Mouse (Mus musculus) CD4-positive helper T cell, adult 2 months (primary cell): Measurements from ENCODE around the gene Ciao1.
A peak's percentile ranks its signal among the peaks of the same experiment; 100 is the strongest.
"Not testable (repeated sequence)": the region's sequence is repeated elsewhere in the genome, so short reads cannot be mapped to it uniquely, and the experiment has no call there.

Experiments
- DNase-seq: peaks from one replicate; pipeline ENCODE4 v3.0.0-alpha.2; 2012; ENCODE audit warnings: low read depth, missing footprints, low spot score

Gene Ciao1

DNA sequence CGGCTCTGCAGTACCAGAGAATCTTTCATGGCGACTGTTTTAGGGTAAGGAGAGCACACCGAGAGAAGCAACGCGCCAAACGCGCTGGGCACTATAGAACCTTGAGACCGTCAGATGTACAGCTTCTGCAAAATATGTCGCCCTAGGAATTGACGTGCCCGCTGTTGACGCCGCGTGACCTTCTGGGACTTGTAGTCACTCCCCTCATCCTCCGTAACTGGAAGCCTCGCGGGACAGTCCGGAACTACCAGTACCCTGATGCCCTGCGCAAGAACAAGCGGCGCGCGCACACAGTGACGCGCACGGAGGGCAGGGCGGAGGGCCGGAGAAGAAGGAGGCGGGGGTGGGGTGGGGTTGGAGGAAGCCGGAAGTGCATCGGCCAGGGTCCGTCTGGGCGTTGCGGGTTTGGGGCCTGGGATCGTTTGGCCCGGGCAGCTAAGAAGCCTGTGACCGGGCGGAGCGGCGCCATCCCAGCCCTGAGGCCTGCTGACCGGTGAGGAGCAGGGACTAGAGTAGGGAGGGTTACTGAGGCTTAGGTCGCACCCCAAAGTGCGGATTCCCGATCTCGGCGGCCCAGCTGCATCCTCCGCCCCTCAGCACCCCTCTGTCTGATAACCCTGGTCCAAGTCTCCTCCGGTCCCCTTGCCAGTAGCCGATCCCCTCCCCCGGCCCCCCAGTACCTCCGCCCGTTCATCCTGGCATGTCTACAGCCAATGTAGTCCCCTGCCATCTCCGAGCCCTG lies at the start of gene Ciao1, which contains the start of gene Tmem127:
Gene Ciao1 (minus strand): TSS at position 225 of the 742 bp plus-strand sequence.
Gene Tmem127 (plus strand): TSS at position 317 of the 742 bp plus-strand sequence.
- peak; percentile 99 for DNase-seq

- DNase-seq = no peak
Measured at GRCm38 (mm10) chr2:127297001-127297805, 49.6 kb upstream of the Ciao1 start.

GRCm38 (mm10) chr2:127292250-127292649 lies 44.6 kb upstream of the Ciao1 start:
- no peak for DNase-seq

DNA sequence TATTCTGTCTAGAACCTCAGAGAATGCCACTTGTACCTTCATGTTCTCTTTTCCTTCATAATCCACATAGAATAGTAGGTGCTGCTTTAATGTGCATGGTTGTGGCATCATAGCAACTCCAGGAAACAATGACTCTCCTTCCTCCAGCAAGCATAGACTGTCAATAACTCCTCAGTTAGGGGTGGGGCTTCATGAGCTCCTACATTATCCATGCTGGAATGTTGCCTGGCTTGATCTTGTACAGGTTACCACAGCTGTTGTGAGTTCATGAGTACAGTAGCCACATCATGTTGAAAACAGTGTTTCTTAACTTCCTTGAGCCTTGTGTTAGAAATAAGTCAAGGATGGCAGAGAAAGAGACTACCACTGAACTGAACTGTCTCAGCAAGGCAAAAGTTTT lies 30.5 kb upstream of the Ciao1 start:
- DNase-seq = no peak

DNA sequence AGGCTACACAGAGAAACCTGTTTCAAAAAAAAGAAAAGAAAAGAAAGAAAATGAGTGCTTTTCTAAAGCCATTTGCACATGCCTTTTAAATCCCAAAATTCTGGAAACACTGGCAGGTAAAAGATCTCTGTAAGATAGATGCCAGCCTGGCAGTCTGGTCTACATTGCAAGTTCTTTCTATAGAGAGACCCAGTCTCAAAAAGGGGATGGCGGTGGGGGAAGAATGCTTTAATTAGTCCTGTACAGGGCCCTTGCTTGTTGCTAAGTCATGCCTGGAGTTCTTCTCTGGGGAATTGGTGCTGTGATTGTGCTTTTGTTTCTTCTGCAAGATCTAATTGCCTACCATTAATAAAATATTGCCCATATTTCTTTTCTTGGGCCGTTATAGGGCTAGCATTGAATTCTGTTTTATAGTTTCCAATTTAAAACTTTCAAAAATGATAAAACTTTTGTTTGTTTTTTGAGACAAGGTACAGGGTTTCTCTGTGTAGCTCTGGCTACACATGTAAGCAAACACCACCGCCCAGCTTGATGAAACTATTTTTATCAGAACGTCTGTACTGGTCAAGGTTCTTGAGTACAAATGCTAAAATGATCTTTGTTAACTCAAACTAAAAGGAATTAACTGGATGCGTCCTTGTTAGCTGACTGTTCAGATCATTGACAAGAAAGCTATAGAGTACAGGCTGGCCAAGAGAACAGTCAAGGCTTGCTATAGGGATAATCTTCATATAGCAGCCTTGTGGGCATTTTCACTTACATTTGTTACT lies 28.1 kb upstream of the Ciao1 start:
- DNase-seq = no peak

DNA sequence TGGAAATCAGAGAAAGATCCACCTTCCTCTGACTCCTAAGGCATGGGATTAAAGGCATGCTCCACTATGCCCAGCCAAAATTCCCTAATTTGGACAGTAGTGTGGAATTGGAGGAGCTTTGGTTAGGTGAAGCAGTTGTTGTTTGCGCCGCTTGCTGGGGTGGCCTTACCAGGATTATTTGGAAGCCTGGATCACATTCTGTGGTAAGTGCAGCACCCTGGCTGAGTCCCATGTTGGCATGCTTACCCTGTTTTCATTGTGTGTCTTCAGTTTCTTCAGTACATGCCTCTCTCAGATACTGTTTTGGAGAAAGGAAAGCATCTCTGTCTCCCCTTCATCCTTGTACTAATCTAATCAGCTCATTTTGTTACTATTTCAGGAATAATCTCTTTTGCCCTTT lies 27.0 kb upstream of the Ciao1 start:
- no peak for DNase-seq

DNA sequence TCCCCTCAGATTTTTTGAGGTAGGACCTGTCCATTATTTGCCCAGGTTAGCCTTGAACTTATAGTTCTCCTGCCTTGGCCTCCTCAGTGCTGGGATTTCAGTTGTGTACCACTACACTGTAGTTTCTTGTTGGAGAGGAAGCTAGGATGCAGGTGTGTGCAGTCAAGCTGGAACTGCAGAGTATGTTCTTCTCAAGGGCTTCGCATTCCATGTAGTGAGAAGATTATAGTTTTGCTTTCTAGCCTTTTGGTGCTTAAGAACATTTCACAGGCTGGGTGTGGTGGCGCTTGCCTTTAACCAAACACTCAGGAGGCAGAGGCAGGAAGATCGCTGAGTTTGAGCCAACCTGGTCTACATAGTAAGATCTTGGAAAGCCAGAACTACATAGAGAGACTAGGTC lies 25.2 kb upstream of the Ciao1 start:
- no peak for DNase-seq

DNA sequence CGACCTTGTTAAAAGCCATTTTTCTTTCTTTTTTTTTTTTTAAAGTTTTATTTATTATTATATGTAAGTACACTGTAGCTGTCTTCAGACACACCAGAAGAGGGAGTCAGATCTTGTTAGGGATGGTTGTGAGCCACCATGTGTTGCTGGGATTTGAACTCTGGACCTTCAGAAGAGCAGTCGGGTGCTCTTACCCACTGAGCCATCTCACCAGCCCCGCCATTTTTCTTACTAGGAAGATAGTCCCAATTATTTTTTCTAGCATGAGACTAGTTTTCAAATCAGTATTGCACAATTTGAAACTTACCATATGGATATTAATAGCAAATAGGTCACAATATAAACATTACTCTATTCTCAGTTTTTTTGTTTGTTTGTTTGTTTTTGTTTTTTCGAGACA lies 24.4 kb upstream of the Ciao1 start:
- not testable (repeated sequence) for DNase-seq

GRCm38 (mm10) chr2:127271042-127271515 lies 23.5 kb upstream of the Ciao1 start:
- peak; percentile 53 for DNase-seq

GRCm38 (mm10) chr2:127270300-127271041 lies 22.9 kb upstream of the Ciao1 start:
- peak; percentile 91 for DNase-seq

- peak; percentile 99 for DNase-seq
Measured at GRCm38 (mm10) chr2:127269491-127270299, 22.1 kb upstream of the Ciao1 start, which contains the start of gene Stard7. TSS of gene Stard7 (plus strand) at chr2:127270218.

DNA sequence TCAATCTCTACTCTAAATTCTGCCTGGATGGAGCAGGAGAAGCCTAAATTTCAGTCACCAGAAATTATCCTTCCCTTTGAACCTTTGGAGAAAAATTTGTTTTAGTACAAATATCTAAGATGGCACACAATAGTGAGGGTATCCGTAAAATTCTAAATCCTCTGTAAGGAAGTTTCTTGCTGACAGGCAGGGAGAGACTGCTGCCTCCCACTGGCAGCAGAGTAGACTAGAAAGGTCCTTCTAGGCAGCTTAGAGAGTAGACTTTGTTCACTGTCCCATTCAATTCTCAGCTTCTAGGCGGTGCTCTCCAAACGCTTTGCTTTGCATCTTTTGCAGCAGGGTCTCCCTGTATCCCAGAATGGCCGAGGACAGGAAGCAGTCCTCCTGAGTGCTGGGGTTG lies 20.2 kb upstream of the Ciao1 start:
- no peak for DNase-seq

- DNase-seq = no peak
Measured at GRCm38 (mm10) chr2:127262480-127262879, 14.9 kb upstream of the Ciao1 start.

- no peak for DNase-seq
Measured at GRCm38 (mm10) chr2:127259340-127259739, 11.7 kb upstream of the Ciao1 start.

- DNase-seq = no peak
Measured at GRCm38 (mm10) chr2:127255294-127255693, 7.7 kb upstream of the Ciao1 start.

DNA sequence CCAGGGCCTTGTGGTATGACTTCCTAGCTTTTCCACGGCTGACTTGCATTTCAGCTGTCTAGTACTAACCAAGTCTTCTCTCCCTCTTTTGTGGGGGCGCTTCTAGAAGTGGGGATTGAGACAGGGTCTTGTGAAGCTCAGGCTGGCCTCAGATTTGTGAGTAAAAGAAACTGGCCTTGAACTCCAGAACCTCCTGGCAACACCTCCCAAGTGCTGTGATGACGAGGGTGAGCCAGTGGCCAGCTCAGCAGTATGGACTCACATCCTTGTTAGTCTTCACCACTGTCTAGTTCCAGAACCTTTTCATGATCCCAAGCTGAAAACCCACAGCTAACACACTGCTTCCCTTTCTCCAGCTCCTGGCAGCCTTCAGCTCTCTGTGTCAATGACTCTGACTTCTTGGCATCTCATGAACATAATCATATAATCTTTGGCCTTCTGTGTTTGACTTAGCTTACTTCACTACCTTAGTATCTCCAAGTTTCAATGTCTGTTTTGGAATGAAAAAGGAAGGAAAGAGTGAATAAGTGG lies 7.1 kb upstream of the Ciao1 start:
- no peak for DNase-seq

GRCm38 (mm10) chr2:127252787-127253186 lies 5.2 kb upstream of the Ciao1 start:
- no peak for DNase-seq

GRCm38 (mm10) chr2:127251880-127252527 lies 4.4 kb upstream of the Ciao1 start:
- no peak for DNase-seq

GRCm38 (mm10) chr2:127251457-127251856 lies 3.8 kb upstream of the Ciao1 start:
- DNase-seq = no peak
